Mouse (Mus musculus) midbrain, embryonic 11.5 days (tissue): ENCODE measurements at regions not wholly inside any gene's neighbourhood (a gene's known extent, or its start where the extent isn't known, plus 50 kb on each side); places are given as distances from the start of the nearest gene placed in this dataset.
A peak's percentile ranks its signal among the peaks of the same experiment; 100 is the strongest.
"Not testable (repeated sequence)": the region's sequence is repeated elsewhere in the genome, so short reads cannot be mapped to it uniquely, and the experiment has no call there.

Experiments
- ATAC-seq: fragments of 200-750 bp; cut with Nextera tagmentation; 2 replicates; pipeline ENCODE4 v1.8.0; 2017; ENCODE audit warnings: moderate TSS enrichment, moderate library complexity; ENCODE audit not compliant: low FRiP score
- DNase-seq: peaks from one replicate; pipeline ENCODE4 v3.0.0; 2015; ENCODE audit warnings: low spot score; ENCODE audit errors: missing footprints
- H3K27ac ChIP-seq: fragments of 300-500 bp; sonication (generic); 2 replicates; pipeline ENCODE4 v1.5.1; 2014; ENCODE audit warnings: low read depth, low read length
- H3K27me3 ChIP-seq: fragments of 300-500 bp; sonication (generic); 2 replicates; pipeline ENCODE4 v1.6.1; 2014; ENCODE audit warnings: mild to moderate bottlenecking, low read length, moderate library complexity, mixed read lengths; ENCODE audit not compliant: control insufficient read depth, insufficient read depth
- H3K36me3 ChIP-seq: fragments of 300-500 bp; sonication (generic); 2 replicates; pipeline ENCODE4 v1.6.1; 2014; ENCODE audit warnings: mild to moderate bottlenecking, low read length, moderate library complexity, mixed read lengths; ENCODE audit not compliant: control insufficient read depth, insufficient read depth
- H3K4me1 ChIP-seq: fragments of 300-500 bp; sonication (generic); 2 replicates; pipeline ENCODE4 v1.6.1; 2014; ENCODE audit warnings: low read length; ENCODE audit not compliant: control insufficient read depth, insufficient read depth
- H3K4me2 ChIP-seq: fragments of 300-500 bp; sonication (generic); 2 replicates; pipeline ENCODE4 v1.6.1; 2014; ENCODE audit warnings: mild to moderate bottlenecking, moderate library complexity
- H3K4me3 ChIP-seq: fragments of 300-500 bp; sonication (generic); 2 replicates; pipeline ENCODE4 v1.5.1; 2014; ENCODE audit warnings: low read depth, low read length
- H3K9ac ChIP-seq: fragments of 300-500 bp; sonication (generic); 2 replicates; pipeline ENCODE4 v1.6.1; 2014; ENCODE audit warnings: low read length
- H3K9me3 ChIP-seq: fragments of 300-500 bp; sonication (generic); 2 replicates; pipeline ENCODE4 v1.6.1; 2016; ENCODE audit warnings: low read length; ENCODE audit not compliant: control insufficient read depth
- WGBS: fragments of 180-500 bp; shearing (Covaris S2); extraction: QIAGEN DNeasy Blood & Tissue Kit; methylation state at CpG from one replicate; pipeline ENCODE4 v1.1.7; 2014; 5-methylcytosine and 5-hydroxymethylcytosine counted together

GRCm38 (mm10) chr4:147231381-147231780 is 74.1 kb upstream of the Zfp988 start:
- not testable (repeated sequence) for DNase-seq, H3K4me2 ChIP-seq, H3K27me3 ChIP-seq, H3K27ac ChIP-seq, H3K36me3 ChIP-seq, ATAC-seq, H3K9ac ChIP-seq, H3K4me1 ChIP-seq, H3K4me3 ChIP-seq
- WGBS, result 80% methylated on average over 2 of the region's 2 CpGs
- peaks cover 19% of the 10 kb centered on the region for H3K9me3 ChIP-seq

GRCm38 (mm10) chr4:147231787-147232186 is 73.7 kb upstream of the Zfp988 start:
- H3K36me3 ChIP-seq, ATAC-seq, H3K4me3 ChIP-seq, H3K27me3 ChIP-seq, H3K4me2 ChIP-seq, DNase-seq, H3K27ac ChIP-seq, H3K4me1 ChIP-seq, H3K9ac ChIP-seq: not testable (repeated sequence)
- peaks cover 19% of the 10 kb centered on the region for H3K9me3 ChIP-seq
- WGBS, result 89% methylated on average over 3 of the region's 3 CpGs

- not testable (repeated sequence) for H3K4me1 ChIP-seq, H3K36me3 ChIP-seq, H3K4me3 ChIP-seq, H3K9ac ChIP-seq, DNase-seq, ATAC-seq, H3K4me2 ChIP-seq, H3K27ac ChIP-seq, H3K27me3 ChIP-seq
- 84% methylated on average over 1 of the region's 1 CpGs for WGBS
- H3K9me3 ChIP-seq, result peaks cover 19% of the 10 kb centered on the region
Observed at GRCm38 (mm10) chr4:147232279-147232678, 73.2 kb upstream of the Zfp988 start.

DNA sequence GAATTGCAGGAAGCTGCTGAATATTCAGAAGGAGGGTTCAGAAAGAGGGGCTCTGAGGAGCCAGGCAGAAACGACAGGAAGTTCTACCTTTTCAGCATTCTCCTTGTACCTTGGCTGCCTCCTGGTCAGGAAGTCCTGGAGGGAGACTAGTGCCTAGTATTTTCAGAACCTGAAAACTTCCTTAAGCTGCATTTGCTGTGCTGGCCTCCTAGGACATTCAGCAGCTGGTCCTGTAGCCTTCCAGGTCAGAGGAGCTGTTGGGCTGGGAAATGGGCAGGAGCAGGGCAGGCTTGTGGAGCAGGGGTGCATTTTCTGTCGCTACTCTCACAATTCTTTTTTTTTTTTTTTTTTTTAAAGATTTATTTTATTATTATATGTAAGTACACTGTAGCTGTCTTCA is 71.2 kb upstream of the Zfp988 start:
- not testable (repeated sequence) for H3K4me2 ChIP-seq, H3K4me1 ChIP-seq, H3K27ac ChIP-seq, H3K4me3 ChIP-seq, H3K9ac ChIP-seq, H3K27me3 ChIP-seq, DNase-seq, H3K36me3 ChIP-seq, ATAC-seq
- peaks cover 19% of the 10 kb centered on the region for H3K9me3 ChIP-seq
- WGBS, result 56% methylated on average over 2 of the region's 2 CpGs

DNA sequence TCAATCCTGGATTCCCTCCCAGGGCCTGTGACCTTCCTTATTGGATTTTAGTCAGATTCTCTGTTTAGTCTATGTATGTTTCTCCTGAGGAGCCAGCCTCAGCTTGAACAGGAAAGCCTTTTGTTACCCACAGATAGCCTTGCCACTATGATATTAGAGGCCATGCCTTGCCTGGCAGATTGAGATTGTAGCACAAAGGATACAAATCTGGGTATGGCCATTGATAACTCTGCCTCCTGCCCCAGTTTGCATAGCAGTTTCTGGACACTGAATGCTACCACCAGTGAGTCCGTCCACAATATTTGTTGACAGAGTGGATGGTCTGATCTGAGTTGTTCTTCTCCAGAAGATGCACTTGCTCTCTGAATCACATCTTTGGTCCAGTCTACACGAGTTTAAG is 70.0 kb upstream of the Zfp988 start:
- H3K36me3 ChIP-seq, H3K4me2 ChIP-seq, H3K4me1 ChIP-seq, H3K27ac ChIP-seq, H3K9ac ChIP-seq, H3K27me3 ChIP-seq, DNase-seq, ATAC-seq, H3K4me3 ChIP-seq: not testable (repeated sequence)
- peaks cover 19% of the 10 kb centered on the region for H3K9me3 ChIP-seq
- 60% methylated on average over 2 of the region's 2 CpGs for WGBS

- 0 out of 2 replicates have a peak, but pooled peaks have one; percentile 27 for ATAC-seq
- not testable (repeated sequence) for H3K36me3 ChIP-seq, H3K4me2 ChIP-seq
Observed at GRCm38 (mm10) chr4:147241315-147242182, 63.9 kb upstream of the Zfp988 start.

GRCm38 (mm10) chr4:147242183-147242477 is 63.3 kb upstream of the Zfp988 start:
- Histone ChIP-seq H3K36me3 (no peaks in the 10 kb centered on the region), H3K27ac (no peak overlapping the region), H3K9me3 (peaks cover 10% of the 10 kb centered on the region), H3K27me3 (no peaks in the 10 kb centered on the region), H3K4me3 (no peak overlapping the region), H3K4me1 (no peaks in the 10 kb centered on the region), H3K9ac (no peak overlapping the region), H3K4me2 (no peak overlapping the region)
- ATAC-seq (peak; percentile 38; the same call in 1 of the 2 replicates), DNase-seq (no peak)
- WGBS, result 84% methylated on average over 2 of the region's 2 CpGs

More at GRCm38 (mm10) chr4:147241315-147242182, 63.9 kb upstream of the Zfp988 start:
- 79% methylated on average over 4 of the region's 4 CpGs for WGBS
- H3K4me1 ChIP-seq, DNase-seq, H3K27me3 ChIP-seq, H3K9ac ChIP-seq, H3K9me3 ChIP-seq, H3K4me3 ChIP-seq, H3K27ac ChIP-seq: not testable (repeated sequence)

DNA sequence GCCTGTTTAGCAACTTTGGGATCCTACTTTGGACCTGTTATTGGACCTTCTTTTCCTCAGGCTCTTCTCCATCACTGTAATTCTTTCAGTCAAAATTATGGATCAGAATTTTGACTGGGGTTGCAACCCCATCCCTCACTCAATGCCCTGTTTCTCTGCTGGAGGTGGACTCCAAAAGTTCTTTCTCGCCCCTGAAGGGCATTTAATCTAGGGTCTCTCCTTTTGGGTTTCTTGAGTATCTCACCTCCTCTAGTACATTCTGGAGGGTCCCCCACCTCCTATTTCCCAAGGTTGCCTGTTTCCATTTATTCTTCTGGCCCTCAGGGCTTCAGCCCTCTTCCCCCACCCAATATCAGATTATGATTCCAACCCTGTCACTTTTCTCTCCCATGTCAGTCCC is 56.9 kb upstream of the Zfp988 start:
- not testable (repeated sequence) for H3K36me3 ChIP-seq, H3K4me3 ChIP-seq, H3K27ac ChIP-seq, ATAC-seq, H3K4me1 ChIP-seq, H3K9me3 ChIP-seq, H3K27me3 ChIP-seq, H3K9ac ChIP-seq, H3K4me2 ChIP-seq
- 80% methylated on average over 1 of the region's 1 CpGs for whole genome bisulfite sequencing
- DNase-seq, result peak; percentile 64
